Mouse (Mus musculus): ENCODE data around the gene Ctnna2. TPM values are rescaled to one million over a fixed set of nuclear protein-coding genes. Genes with fewer than 3 reads are reported as not detected.

Gene Ctnna2
- polyA plus RNA-seq, 1 experiment = 0.11 TPM

GRCm38 (mm10) chr6:77650127-77650526, 329.4 kb downstream of the Ctnna2 start:
- Histone ChIP-seq H3K27ac (ENCODE audit: insufficient read depth, low read depth, low read length) (no peak overlapping the region), H3K36me3 (ENCODE audit: control insufficient read depth, insufficient read depth, low read length) (no peaks in the 10 kb centered on the region), H3K4me1 (ENCODE audit: control insufficient read depth, insufficient read depth, insufficient read length, low read length) (no peaks in the 10 kb centered on the region), H3K4me3 (ENCODE audit: low read depth, low read length) (no peak overlapping the region), H3K27me3 (ENCODE audit: control insufficient read depth, insufficient read depth, low read length) (no peaks in the 10 kb centered on the region)
- 9% methylated on average over 6 of the region's 6 CpGs for WGBS
- TF ChIP-seq CTCF (IDR thresholded peaks at IDR 0.05; ENCODE audit: extremely low read depth, insufficient read length, insufficient replicate concordance, low read depth, low read length) (no peak), POLR2A (IDR thresholded peaks at IDR 0.05; ENCODE audit: low read depth, low read length) (no peak)

DNA sequence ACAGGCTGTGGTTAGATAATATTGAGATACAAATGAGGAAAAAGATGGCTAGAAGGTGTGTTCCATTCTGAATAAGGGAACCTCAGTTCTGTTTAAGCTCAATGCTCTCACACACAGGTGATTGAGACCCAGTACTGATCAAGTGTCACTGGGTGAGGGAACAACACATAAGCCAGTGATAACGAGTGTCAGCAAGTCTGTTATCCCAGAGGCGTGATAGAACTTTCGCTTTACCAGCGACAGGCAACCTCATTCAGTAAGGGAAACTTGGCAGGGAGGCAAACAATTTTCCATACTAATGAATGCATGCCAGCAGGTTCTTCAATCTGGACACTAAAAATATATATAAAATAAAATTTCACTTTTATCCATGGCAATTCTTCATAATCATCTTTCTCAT, 334.9 kb downstream of the Ctnna2 start:
- WGBS = 72% methylated on average over 4 of the region's 4 CpGs
- no peak overlapping the region for H3K4me3 ChIP-seq (ENCODE audit: low read depth, low read length)
- H3K36me3 ChIP-seq (ENCODE audit: control insufficient read depth, insufficient read depth, low read length) = no peaks in the 10 kb centered on the region
- TF ChIP-seq POLR2A (IDR thresholded peaks at IDR 0.05; ENCODE audit: low read depth, low read length) (no peak), CTCF (IDR thresholded peaks at IDR 0.05; ENCODE audit: extremely low read depth, insufficient read length, insufficient replicate concordance, low read depth, low read length) (no peak)
- no peak overlapping the region for H3K27ac ChIP-seq (ENCODE audit: insufficient read depth, low read depth, low read length)
- H3K27me3 ChIP-seq (ENCODE audit: control insufficient read depth, insufficient read depth, low read length) = no peaks in the 10 kb centered on the region
- no peaks in the 10 kb centered on the region for H3K4me1 ChIP-seq (ENCODE audit: control insufficient read depth, insufficient read depth, insufficient read length, low read length)

DNA sequence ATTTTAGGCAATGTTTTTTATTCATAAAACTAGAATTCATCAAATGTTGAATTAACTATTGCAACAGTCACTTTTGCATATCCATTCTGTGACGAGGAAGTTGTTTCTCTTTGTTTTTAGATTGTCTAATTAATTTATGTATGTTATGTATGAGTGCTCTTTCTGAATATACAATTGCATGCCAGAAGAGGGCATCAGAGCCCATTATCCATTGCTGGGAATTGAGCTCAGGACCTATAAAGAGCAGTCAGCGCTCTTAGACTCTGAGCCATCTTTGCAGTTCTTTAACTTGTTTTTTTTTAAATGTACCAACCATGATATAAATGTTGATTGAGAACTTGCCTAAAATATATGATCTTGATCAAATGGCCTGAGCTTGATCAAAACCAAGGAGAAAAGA, 340.7 kb downstream of the Ctnna2 start:
- TF ChIP-seq CTCF (IDR thresholded peaks at IDR 0.05; ENCODE audit: extremely low read depth, insufficient read length, insufficient replicate concordance, low read depth, low read length) = no peak
- TF ChIP-seq POLR2A (IDR thresholded peaks at IDR 0.05; ENCODE audit: low read depth, low read length) = no peak
- no peak overlapping the region for H3K27ac ChIP-seq (ENCODE audit: insufficient read depth, low read depth, low read length)
- WGBS = 82% methylated on average over 2 of the region's 2 CpGs
- no peaks in the 10 kb centered on the region for H3K27me3 ChIP-seq (ENCODE audit: control insufficient read depth, insufficient read depth, low read length)
- H3K4me1 ChIP-seq (ENCODE audit: control insufficient read depth, insufficient read depth, insufficient read length, low read length) = no peaks in the 10 kb centered on the region
- no peaks in the 10 kb centered on the region for H3K36me3 ChIP-seq (ENCODE audit: control insufficient read depth, insufficient read depth, low read length)
- H3K4me3 ChIP-seq (ENCODE audit: low read depth, low read length) = no peak overlapping the region

GRCm38 (mm10) chr6:77633997-77634396, 345.5 kb downstream of the Ctnna2 start:
- WGBS = 35% methylated on average over 9 of the region's 9 CpGs
- H3K36me3 ChIP-seq (ENCODE audit: control insufficient read depth, insufficient read depth, low read length) = no peaks in the 10 kb centered on the region

GRCm38 (mm10) chr6:77628573-77629192, 350.8 kb downstream of the Ctnna2 start:
- H3K4me1 ChIP-seq (ENCODE audit: control insufficient read depth, insufficient read depth, insufficient read length, low read length) = no peaks in the 10 kb centered on the region
- TF ChIP-seq CTCF (IDR thresholded peaks at IDR 0.05; ENCODE audit: extremely low read depth, insufficient read length, insufficient replicate concordance, low read depth, low read length) (no peak), POLR2A (IDR thresholded peaks at IDR 0.05; ENCODE audit: low read depth, low read length) (no peak)
- H3K4me3 ChIP-seq (ENCODE audit: low read depth, low read length) = no peak overlapping the region
- no peaks in the 10 kb centered on the region for H3K36me3 ChIP-seq (ENCODE audit: control insufficient read depth, insufficient read depth, low read length)
- no peaks in the 10 kb centered on the region for H3K27me3 ChIP-seq (ENCODE audit: control insufficient read depth, insufficient read depth, low read length)
- WGBS = 44% methylated on average over 7 of the region's 7 CpGs
- no peak overlapping the region for H3K27ac ChIP-seq (ENCODE audit: insufficient read depth, low read depth, low read length)

More at GRCm38 (mm10) chr6:77633997-77634396, 345.5 kb downstream of the Ctnna2 start:
- Histone ChIP-seq H3K4me3 (ENCODE audit: low read depth, low read length) (no peak overlapping the region), H3K27ac (ENCODE audit: insufficient read depth, low read depth, low read length) (no peak overlapping the region), H3K4me1 (ENCODE audit: control insufficient read depth, insufficient read depth, insufficient read length, low read length) (no peaks in the 10 kb centered on the region), H3K27me3 (ENCODE audit: control insufficient read depth, insufficient read depth, low read length) (no peaks in the 10 kb centered on the region)
- TF ChIP-seq CTCF (IDR thresholded peaks at IDR 0.05; ENCODE audit: extremely low read depth, insufficient read length, insufficient replicate concordance, low read depth, low read length) = no peak
- TF ChIP-seq POLR2A (IDR thresholded peaks at IDR 0.05; ENCODE audit: low read depth, low read length) = no peak

DNA sequence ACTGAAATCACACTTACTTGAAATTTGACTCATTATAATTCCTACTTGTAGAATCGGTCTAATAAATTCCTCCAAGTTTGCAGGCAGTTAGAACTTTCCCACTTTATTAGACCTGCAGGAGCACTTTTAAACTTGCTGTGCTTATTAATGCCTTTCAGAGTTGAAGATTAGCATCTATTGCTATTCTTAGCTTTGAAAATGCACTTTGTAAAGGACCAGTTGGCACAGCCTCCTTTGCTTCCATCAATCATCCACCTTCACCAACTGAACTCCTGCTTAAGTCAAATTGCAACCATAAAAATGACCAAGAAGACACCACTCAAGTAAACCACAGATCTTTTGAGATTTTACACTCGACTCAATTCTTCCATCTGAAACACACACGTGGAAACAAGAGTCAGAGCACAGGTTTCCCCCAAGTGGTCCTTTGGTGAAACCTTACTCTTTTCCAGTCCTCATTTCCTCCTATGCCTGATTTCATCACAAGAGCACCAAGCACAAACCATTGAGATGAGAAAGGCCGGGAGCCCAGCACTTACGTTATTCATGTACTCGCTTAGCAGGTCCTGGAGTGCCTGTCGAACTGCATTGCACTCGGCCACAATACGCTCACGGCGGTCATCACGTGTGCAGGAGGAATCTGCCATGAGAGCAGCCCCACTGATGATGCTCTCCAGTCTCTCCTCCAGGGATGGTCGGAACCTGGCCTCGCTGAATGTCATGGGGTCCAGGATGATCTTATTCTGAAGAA, 374.7 kb downstream of the Ctnna2 start:
- Histone ChIP-seq H3K4me3 (ENCODE audit: low read depth, low read length) (no peak overlapping the region), H3K36me3 (ENCODE audit: control insufficient read depth, insufficient read depth, low read length) (no peaks in the 10 kb centered on the region), H3K4me1 (ENCODE audit: control insufficient read depth, insufficient read depth, insufficient read length, low read length) (no peaks in the 10 kb centered on the region), H3K27ac (ENCODE audit: insufficient read depth, low read depth, low read length) (no peak overlapping the region), H3K27me3 (ENCODE audit: control insufficient read depth, insufficient read depth, low read length) (no peaks in the 10 kb centered on the region)
- TF ChIP-seq CTCF (IDR thresholded peaks at IDR 0.05; ENCODE audit: extremely low read depth, insufficient read length, insufficient replicate concordance, low read depth, low read length) (no peak), POLR2A (IDR thresholded peaks at IDR 0.05; ENCODE audit: low read depth, low read length) (no peak)
- WGBS = 84% methylated on average over 14 of the region's 14 CpGs

DNA sequence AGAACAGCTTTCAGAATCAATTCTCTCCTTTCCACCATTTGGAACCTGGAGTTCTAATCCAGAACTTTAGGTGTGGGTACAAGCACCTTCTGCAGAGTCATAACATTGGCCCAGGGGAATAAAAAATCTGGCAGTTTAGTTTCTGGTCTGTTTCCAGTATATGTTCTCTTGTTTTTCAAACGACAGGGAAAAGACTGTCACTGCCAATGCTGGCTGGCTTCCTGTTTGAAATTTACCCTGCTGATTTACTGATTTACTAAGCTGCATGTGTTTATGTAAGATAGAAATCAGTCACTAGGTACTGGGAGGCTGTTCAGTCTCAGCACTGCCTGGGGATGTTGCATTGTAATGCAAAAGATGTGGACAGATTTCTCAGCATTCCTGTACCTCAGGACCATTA, 375.6 kb downstream of the Ctnna2 start:
- WGBS = 4% methylated on average over 1 of the region's 1 CpGs
- TF ChIP-seq CTCF (IDR thresholded peaks at IDR 0.05; ENCODE audit: extremely low read depth, insufficient read length, insufficient replicate concordance, low read depth, low read length) (no peak), POLR2A (IDR thresholded peaks at IDR 0.05; ENCODE audit: low read depth, low read length) (no peak)
- H3K27ac ChIP-seq (ENCODE audit: insufficient read depth, low read depth, low read length) = no peak overlapping the region

More for the DNA sequence above, 375.6 kb downstream of the Ctnna2 start:
- no peaks in the 10 kb centered on the region for H3K27me3 ChIP-seq (ENCODE audit: control insufficient read depth, insufficient read depth, low read length)
- H3K4me1 ChIP-seq (ENCODE audit: control insufficient read depth, insufficient read depth, insufficient read length, low read length) = no peaks in the 10 kb centered on the region
- H3K36me3 ChIP-seq (ENCODE audit: control insufficient read depth, insufficient read depth, low read length) = no peaks in the 10 kb centered on the region
- H3K4me3 ChIP-seq (ENCODE audit: low read depth, low read length) = no peak overlapping the region

All from small intestine, adult 2 months (tissue).